Mouse (Mus musculus) layer of hippocampus, postnatal 10 days (tissue): ENCODE measurements around the gene Zfp119b. TPM values are rescaled to one million over a fixed set of nuclear protein-coding genes. Genes with fewer than 3 reads are reported as not detected.

Experiments
- DNase-seq, 2 experiments: peaks; one replicate each; pipeline ENCODE4 v3.0.0; 2021; ENCODE audit warnings: low spot score in 2 of 2
- total RNA-seq, 2 experiments: library from RNA; stranded (reverse); gene quantifications; 2 replicates each; pipeline ENCODE4 v1.2.3; 2021

Zfp119b gene
- total RNA-seq, 2 experiments from 2014 or later, result 3.9 to 4.4 TPM

DNA sequence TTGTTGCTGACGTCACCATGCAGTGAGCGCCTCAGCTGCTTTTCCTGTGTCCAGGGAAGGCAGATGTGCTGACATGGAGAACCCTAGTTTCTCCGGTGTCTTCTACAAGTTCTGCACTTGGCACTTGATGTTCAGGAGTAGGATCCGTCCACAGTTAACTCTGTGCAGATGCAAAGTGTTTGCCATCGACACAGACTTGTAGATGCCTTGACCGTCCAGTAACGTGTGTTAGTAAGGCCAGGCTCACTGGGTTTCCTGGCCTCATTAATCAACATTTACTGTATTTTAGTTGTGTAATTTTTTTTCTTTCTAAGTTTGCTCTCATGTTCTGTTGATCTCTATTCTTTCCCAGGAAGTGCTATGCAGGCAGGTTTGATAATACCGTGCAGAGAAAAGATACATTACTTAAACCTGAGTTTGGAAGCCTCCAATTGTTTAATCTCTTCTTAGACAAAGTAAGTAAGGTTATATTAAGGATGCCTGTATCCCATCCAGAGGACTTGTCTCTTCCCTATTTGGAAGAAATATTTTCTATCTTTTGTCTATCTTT lies 56.8 kb downstream of the Zfp119b start:
- peak in 1 of 2 experiments; percentile 42 for DNase-seq

Other genes starting within 250 kb of the Zfp119b start
- 1 to 10 TPM; 5.8 to 5.9 TPM for gene Pot1b, start 236.9 kb downstream of the Zfp119b start, total RNA-seq
- gene Adgre4, start 199.5 kb downstream of the Zfp119b start, total RNA-seq, result not detected
- gene Zfp119a, start 70.6 kb downstream of the Zfp119b start, total RNA-seq, result 10 to 100 TPM in 1 of 2 experiments, 1 to 10 TPM in 1; 9.4 to 10.5 TPM
- gene Zfp959, start 57.4 kb downstream of the Zfp119b start, total RNA-seq, result 1 to 10 TPM; 7.8 to 8.1 TPM
- gene Ebi3, start 3.1 kb upstream of the Zfp119b start, total RNA-seq, result 1 to 10 TPM; 3.1 to 3.8 TPM
- gene Yju2, start 9.6 kb upstream of the Zfp119b start, total RNA-seq, result 10 to 100 TPM; 15.9 to 16.8 TPM
- 10 to 100 TPM; 53.7 to 55.3 TPM for gene Shd, start 21.0 kb upstream of the Zfp119b start, total RNA-seq
- 100 to 1,000 TPM in 1 of 2 experiments, 10 to 100 TPM in 1; 98.0 to 101 TPM for gene Fsd1, start 37.0 kb upstream of the Zfp119b start, total RNA-seq
- 1 to 10 TPM; 5.3 TPM for gene Stap2, start 56.1 kb upstream of the Zfp119b start, total RNA-seq
- gene Mpnd, start 56.2 kb upstream of the Zfp119b start, total RNA-seq, result 100 to 1,000 TPM; 109 to 112 TPM
- gene Sh3gl1, start 87.1 kb upstream of the Zfp119b start, total RNA-seq, result 10 to 100 TPM; 58.7 to 59.9 TPM
- 1 to 10 TPM; 5.2 to 6.2 TPM for gene Chaf1a, start 90.9 kb upstream of the Zfp119b start, total RNA-seq
- gene Ubxn6, start 125.5 kb upstream of the Zfp119b start, total RNA-seq, result 10 to 100 TPM; 68.5 to 70.6 TPM
- gene Hdgfl2, start 130.1 kb upstream of the Zfp119b start, total RNA-seq, result 100 to 1,000 TPM in 1 of 2 experiments, 10 to 100 TPM in 1; 99.8 to 115 TPM
- under 1 TPM; 0.43 to 0.51 TPM for gene Plin4, start 160.3 kb upstream of the Zfp119b start, total RNA-seq
- 1 to 10 TPM; 1.0 to 1.7 TPM for gene Plin5, start 168.1 kb upstream of the Zfp119b start, total RNA-seq
- gene Lrg1, start 172.5 kb upstream of the Zfp119b start, total RNA-seq, result not detected
- gene Sema6b, start 190.8 kb upstream of the Zfp119b start, total RNA-seq, result 100 to 1,000 TPM; 117 to 125 TPM
- gene Tnfaip8l1, start 213.0 kb upstream of the Zfp119b start, total RNA-seq, result 1 to 10 TPM; 7.0 to 7.2 TPM
- 10 to 100 TPM; 48.3 to 53.7 TPM for gene Mydgf, start 234.4 kb upstream of the Zfp119b start, total RNA-seq